Mouse (Mus musculus) embryo, embryonic 10 days (tissue): ENCODE data around the gene Magea5.
"Not testable (repeated sequence)": the region's sequence is repeated elsewhere in the genome, so short reads cannot be mapped to it uniquely, and the experiment has no call there.

ENCODE experiments used
- DNase-seq: peaks from one replicate; pipeline ENCODE4 v3.0.0-alpha.2; 2015; ENCODE audit warnings: low spot score

The Magea5 gene

DNA sequence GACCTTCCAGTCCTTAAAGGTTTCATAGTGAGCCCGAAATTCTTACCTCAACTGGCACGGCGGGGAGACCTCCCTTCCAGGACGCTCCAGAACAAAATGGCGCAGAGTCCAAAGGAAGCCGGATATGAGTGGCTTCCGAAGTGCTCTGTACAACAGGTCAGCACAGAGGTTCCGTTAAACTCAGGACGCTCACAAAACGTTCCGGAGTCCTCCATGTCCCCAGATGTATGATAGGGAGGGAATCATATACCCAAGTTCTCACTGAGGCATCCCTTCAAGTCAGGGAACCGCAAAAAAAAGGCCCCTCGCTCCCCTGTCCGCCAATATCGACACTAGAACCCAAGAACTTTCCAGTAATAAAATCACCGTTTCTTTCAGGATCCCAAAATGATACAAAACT lies at the start of gene Magea5:
Magea5 (minus strand) TSS at position 101 of the 400 bp plus-strand sequence.
- not testable (repeated sequence) for DNase-seq

DNA sequence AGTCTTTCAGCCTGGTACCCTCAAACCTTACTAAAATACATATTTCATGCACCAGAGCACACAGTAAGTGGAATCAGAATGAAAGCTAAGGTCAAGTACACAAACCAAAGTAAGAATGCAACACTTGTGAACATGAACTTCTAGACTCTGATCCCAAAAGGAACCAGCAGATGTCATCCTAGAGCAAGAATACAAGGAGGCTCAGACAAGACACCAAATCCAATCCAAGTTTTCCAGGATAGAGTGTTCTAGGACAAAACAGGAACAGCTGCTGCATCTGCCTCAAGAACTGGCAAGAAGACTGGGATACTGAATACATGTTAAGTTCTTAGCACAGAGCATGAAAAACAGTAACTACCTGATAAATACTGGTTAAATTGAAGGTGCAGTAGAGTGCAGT lies 35.1 kb upstream of the Magea5 start:
- peak; percentile 3 for DNase-seq

GRCm38 (mm10) chrX:155093566-155093965 lies 30.6 kb upstream of the Magea5 start, which contains the start of gene Magea2:
Magea2 (minus strand) TSS chrX:155093666.
- not testable (repeated sequence) for DNase-seq

DNA sequence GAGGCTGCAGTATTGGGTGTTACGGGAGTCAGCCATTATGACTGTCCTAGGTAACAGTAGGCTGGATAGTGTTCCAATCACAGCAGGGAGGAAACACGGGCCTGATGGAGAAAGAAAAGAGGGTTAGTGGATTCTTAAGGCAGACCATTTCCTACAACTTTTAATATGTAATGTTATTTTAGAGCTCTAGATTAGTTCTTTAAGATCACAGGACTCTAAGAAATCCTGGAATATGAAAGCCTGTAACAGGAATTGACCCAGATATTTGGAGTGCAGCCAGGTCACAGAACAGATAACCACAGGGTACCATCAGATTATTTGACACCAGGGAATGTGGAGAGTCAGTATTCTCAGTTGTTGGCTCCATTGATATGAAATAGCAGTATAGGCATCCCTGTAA lies 26.7 kb upstream of the Magea5 start, which contains the start of gene Magea1:
Magea1 (minus strand) TSS at position 101 of the 400 bp plus-strand sequence.
- DNase-seq = not testable (repeated sequence)
